Mouse (Mus musculus) midbrain, embryonic 10.5 days (tissue): ENCODE measurements around the gene Ephb4. TPM values are rescaled to one million over a fixed set of nuclear protein-coding genes. Genes with fewer than 3 reads are reported as not detected.

ENCODE experiments used
- DNase-seq: peaks from one replicate; pipeline ENCODE4 v3.0.0-alpha.2; 2017; ENCODE audit warnings: low spot score
- H3K27ac ChIP-seq: fragments of 300-500 bp; sonication (generic); replicated peaks from 2 replicates; pipeline ENCODE4 v1.5.1; 2016; ENCODE audit warnings: mild to moderate bottlenecking
- H3K27me3 ChIP-seq: fragments of 300-500 bp; sonication (generic); 2 replicates; pipeline ENCODE4 v1.6.1; 2016; ENCODE audit warnings: low read depth, mild to moderate bottlenecking; ENCODE audit not compliant: poor library complexity, severe bottlenecking
- H3K36me3 ChIP-seq: fragments of 300-500 bp; sonication (generic); 2 replicates; pipeline ENCODE4 v1.6.1; 2016; ENCODE audit warnings: mild to moderate bottlenecking, moderate library complexity
- H3K4me1 ChIP-seq: fragments of 300-500 bp; sonication (generic); 2 replicates; pipeline ENCODE4 v1.6.1; 2016
- H3K4me3 ChIP-seq: fragments of 300-500 bp; sonication (generic); 2 replicates; pipeline ENCODE4 v1.5.1; 2016; ENCODE audit warnings: mild to moderate bottlenecking, moderate library complexity
- H3K9me3 ChIP-seq: fragments of 300-500 bp; sonication (generic); replicated peaks from 2 replicates; pipeline ENCODE4 v1.6.1; 2016; ENCODE audit warnings: mild to moderate bottlenecking
- WGBS: fragments of 180-500 bp; shearing (Covaris S2); methylation state at CpG from one replicate; pipeline ENCODE4 v1.1.7; 2016; 5-methylcytosine and 5-hydroxymethylcytosine counted together
- polyA plus RNA-seq: library from polyadenylated mRNA; unstranded; fragments of >200 nt; fragmentation: Nextera tagmentation; extraction: Ambion mirVana; gene quantifications from 2 replicates; pipeline ENCODE4 v1.2.1, GENCODE M21; 2016

The Ephb4 gene
- polyA plus RNA-seq, 1 experiment from 2014 or later: 28.9 TPM

DNA sequence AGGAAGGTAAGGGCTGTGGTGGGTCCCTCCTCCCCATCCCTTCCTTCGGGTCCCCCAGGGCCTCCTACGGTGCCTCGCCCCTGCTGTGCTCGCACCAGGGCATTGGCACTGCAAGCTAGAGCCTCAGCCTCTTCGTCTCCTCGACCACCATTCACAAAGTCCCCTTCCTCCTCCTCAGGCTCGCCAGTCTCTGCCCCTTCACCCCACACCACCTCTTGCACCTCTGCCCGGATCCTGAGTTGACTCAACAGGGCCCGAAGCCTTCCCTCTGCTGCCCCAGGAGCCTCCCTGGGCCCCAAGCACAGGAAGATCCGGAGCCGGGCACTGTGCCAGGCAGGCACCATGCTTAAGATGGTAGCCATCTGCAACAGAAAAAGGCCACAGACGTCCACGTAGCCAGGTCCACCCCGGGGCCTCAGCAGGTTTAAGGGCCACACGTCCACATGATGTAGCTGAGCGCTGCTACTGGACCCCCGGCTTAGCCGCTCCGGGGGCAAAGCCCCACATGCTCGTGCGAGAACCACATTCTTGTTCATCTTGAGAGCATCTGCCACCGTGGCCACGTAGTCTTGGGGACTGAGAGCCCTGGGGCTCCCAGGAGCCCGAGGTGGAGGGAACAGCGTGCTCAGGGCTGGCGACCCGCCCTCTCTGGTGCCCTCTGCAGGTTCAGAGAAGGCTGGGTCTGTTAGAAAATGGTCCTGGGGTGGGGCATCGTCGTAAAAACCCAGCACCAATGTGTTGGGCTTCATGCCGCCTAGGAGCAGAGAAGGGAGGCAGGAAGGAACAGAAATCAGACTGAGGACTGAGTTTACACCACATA is 34.6 kb upstream of the Ephb4 start:
- Histone ChIP-seq H3K4me1 (peaks cover 41% of the 10 kb centered on the region), H3K27me3 (no peaks in the 10 kb centered on the region; the same call in 1 of the 2 replicates), H3K4me3 (peak overlapping the region; percentile 76; the same call in 1 of the 2 replicates), H3K27ac (peak overlapping the region; percentile 93), H3K36me3 (peaks cover 49% of the 10 kb centered on the region), H3K9me3 (no peaks in the 10 kb centered on the region)
- WGBS: 37% methylated on average over 30 of the region's 30 CpGs
- DNase-seq: peak; percentile 46

DNA sequence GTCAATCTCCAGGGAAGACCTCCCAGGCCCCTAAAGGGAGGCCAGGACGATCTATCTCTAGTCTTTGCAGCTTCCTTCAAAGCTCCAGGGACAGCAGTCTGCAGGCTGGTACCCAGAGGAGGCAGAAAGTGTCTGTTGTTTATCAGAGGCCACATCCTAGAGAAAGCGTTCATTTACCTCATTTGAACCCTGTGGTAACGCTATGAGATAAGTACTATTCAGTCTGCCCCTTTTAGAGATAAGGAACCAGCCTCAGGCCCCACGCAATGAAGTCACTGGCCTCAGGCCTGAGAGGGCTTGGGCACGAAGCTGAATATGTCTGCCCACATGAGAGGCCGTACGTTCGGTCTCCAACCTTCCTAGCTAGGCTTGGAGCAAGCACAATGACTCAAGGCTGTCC is 32.5 kb upstream of the Ephb4 start:
- Histone ChIP-seq H3K27me3 (no peaks in the 10 kb centered on the region; the same call in 1 of the 2 replicates), H3K4me3 (no peak overlapping the region), H3K36me3 (peaks cover 48% of the 10 kb centered on the region), H3K27ac (no peak overlapping the region), H3K9me3 (no peaks in the 10 kb centered on the region), H3K4me1 (peaks cover 34% of the 10 kb centered on the region)
- DNase-seq: no peak
- 91% methylated on average over 8 of the region's 8 CpGs for WGBS

DNA sequence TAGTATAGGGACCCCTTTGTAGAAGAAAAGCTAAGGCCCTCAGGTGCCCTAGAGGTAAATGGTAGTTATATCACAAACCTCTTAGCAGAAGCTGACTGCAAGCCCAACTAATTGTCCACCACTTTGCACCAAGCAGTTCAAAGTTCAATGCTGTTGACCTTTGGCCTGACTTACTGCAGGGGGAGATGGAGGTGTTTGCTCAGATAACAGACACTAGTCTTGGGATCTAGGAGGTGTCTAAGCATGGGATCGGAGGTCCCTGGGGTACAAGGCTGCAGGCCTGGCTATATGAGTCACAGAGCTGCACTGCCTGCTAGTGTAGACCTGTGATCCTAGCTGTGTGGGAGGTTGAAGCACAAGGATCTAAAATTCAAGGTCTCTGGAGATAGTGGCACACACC is 31.3 kb upstream of the Ephb4 start:
- no peaks in the 10 kb centered on the region for H3K9me3 ChIP-seq
- H3K27ac ChIP-seq: no peak overlapping the region
- H3K4me1 ChIP-seq: peaks cover 22% of the 10 kb centered on the region
- peaks cover 50% of the 10 kb centered on the region for H3K36me3 ChIP-seq
- no peak for DNase-seq
- H3K4me3 ChIP-seq: no peak overlapping the region
- no peaks in the 10 kb centered on the region; the same call in 1 of the 2 replicates for H3K27me3 ChIP-seq
- 94% methylated on average over 1 of the region's 1 CpGs for WGBS

DNA sequence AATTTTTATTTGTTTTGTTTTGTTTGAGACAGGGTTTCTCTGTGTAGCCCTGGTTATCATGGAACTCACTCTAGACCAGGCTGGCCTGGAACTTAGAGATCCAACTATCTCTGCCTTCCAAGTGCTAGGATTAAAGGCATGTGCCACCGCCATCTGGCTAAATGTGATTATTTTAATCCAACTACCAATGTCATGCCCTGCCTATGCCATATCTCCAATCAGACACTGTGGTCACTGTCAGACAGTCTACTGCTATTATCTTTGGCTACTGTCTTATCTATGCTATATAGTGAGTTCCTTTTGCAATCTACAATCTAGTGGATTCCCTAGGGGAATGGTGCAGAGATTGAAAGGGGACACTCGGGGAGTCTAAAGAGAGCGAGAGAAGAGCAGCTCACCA is 28.9 kb upstream of the Ephb4 start:
- H3K27ac ChIP-seq: no peak overlapping the region
- no peaks in the 10 kb centered on the region for H3K27me3 ChIP-seq
- no peaks in the 10 kb centered on the region for H3K4me1 ChIP-seq
- H3K36me3 ChIP-seq: peaks cover 68% of the 10 kb centered on the region
- WGBS: 96% methylated on average over 3 of the region's 3 CpGs
- no peaks in the 10 kb centered on the region for H3K9me3 ChIP-seq
- no peak for DNase-seq
- H3K4me3 ChIP-seq: no peak overlapping the region

DNA sequence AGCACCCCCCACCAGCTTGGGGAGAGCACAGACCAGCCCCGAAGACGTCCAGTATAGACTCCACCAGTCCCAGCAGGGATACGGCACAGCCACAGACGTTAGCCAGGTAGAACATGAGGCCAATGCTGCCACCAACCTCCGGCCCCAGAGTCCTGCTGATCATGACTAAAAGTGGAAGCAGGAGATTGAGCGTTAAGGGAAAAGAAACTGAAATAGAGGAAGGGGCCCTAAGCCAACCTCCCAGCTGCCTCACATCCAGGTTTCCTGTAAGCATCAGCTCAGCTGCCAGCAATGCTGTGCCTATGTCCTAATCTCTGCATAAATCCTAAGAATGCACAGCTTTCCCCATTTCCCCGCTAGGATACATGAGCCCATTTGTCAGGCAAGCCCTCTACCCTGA is 19.0 kb upstream of the Ephb4 start:
- Histone ChIP-seq H3K9me3 (no peaks in the 10 kb centered on the region), H3K27ac (no peak overlapping the region), H3K27me3 (no peaks in the 10 kb centered on the region), H3K4me3 (no peak overlapping the region), H3K36me3 (peaks cover 28% of the 10 kb centered on the region), H3K4me1 (peaks cover 22% of the 10 kb centered on the region)
- WGBS: 82% methylated on average over 7 of the region's 7 CpGs
- no peak for DNase-seq

DNA sequence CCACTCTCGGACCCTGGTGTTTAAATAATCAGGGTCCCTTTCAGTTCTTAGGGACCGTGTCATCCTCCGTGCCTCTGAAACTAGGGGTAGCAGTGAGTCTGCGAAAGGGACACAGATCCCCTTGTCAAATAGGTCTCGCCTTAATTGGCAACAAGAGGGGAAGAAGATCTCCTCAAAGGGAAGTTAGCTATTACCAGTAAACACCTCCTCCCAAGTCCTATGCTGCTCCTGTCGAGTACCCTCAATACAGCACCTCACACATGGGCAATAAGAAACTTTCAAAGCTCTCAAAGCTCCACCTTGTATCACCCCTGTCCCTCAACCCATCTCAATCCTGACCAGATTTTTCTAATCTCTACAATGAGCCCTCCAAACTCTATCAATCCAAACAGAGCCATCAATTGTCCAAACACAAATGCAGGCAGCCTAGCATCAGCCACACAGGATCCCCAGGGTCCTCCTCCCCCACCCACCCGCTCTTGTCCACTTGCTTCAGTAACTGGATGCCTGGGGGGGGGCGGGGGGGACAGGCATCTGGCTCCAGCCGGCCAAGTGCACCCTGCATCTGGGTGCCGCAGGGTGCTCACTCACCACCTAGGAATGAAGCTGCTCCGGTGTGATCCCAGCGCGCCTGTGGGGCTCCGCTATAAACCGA is 16.9 kb upstream of the Ephb4 start:
- Histone ChIP-seq H3K27me3 (no peaks in the 10 kb centered on the region), H3K4me3 (peak overlapping the region; percentile 76), H3K36me3 (peaks cover 11% of the 10 kb centered on the region; the same call in 1 of the 2 replicates), H3K9me3 (no peaks in the 10 kb centered on the region), H3K4me1 (peaks cover 30% of the 10 kb centered on the region), H3K27ac (peak overlapping the region; percentile 87)
- DNase-seq: no peak
- WGBS: 22% methylated on average over 15 of the region's 15 CpGs

DNA sequence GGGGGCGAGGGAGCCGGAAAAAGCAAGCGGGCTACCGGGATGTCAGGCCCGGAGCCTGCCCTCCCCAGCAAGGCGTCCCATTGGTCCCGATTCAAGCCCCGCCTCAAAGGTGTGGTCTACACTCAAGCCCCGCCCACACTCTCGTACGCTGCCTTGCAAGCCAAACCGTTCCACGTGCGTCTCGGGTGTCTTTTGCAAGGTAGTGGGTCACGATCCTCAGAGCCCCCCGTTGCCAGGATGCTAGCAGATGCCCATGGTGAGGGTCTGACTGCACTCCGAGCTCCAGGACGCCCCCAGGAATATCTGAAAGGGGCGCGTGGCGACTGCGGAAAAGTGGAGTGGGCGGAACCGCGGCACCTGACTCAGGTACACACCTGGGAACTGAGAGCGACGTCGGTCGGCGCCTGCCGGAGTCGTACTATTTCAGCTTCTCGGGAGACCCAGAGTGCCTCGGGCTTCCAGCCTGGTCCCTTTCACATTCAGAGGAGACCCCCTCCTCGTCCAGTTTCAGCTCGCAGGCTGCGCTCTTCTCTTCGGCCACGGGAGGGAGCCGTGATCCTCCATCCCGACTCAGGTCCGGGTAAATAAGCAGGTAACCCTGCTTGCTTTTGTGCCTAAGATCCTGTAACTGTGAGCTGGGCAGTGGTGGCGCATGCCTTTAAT is 16.3 kb upstream of the Ephb4 start, which contains the start of gene Slc12a9:
Gene Slc12a9 (minus strand): TSS at position 86 of the 663 bp plus-strand sequence.
- under 1% methylated on average over 44 of the region's 44 CpGs for WGBS
- peak within 1 kb of the TSS; percentile 87 for H3K27ac ChIP-seq
- peak within 1 kb of the TSS; percentile 76 for H3K4me3 ChIP-seq
- 0 out of 2 replicates have a peak, but pooled peaks cover 5% of the 10 kb centered on the region for H3K36me3 ChIP-seq
- DNase-seq: peak; percentile 91
- no peaks in the 10 kb centered on the region for H3K9me3 ChIP-seq
- H3K4me1 ChIP-seq: peaks cover 36% of the 10 kb centered on the region
- no peaks in the 10 kb centered on the region for H3K27me3 ChIP-seq

DNA sequence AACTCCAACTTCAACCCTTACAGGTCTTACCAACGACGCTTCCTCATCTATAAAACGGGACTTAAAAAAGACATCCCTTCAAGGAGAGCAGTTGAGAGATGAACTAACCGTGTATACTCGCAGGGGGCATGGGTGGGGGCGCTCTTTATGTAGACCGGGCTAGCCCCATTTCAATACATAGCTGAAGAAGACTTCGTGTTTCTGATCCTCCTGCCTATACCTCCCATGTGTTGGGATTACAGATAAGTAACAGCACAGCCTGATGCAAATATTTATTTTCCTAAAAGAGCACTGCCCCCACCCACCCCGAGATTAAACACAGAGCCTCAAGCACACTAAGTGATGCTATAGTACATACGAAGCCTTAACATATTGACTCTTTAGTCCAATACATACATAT is 15.6 kb upstream of the Ephb4 start:
- Histone ChIP-seq H3K4me1 (peaks cover 42% of the 10 kb centered on the region), H3K36me3 (0 out of 2 replicates have a peak, but pooled peaks cover 4% of the 10 kb centered on the region), H3K4me3 (peak overlapping the region; percentile 76), H3K27ac (no peak overlapping the region), H3K27me3 (no peaks in the 10 kb centered on the region), H3K9me3 (no peaks in the 10 kb centered on the region)
- DNase-seq: no peak
- 61% methylated on average over 10 of the region's 10 CpGs for WGBS

DNA sequence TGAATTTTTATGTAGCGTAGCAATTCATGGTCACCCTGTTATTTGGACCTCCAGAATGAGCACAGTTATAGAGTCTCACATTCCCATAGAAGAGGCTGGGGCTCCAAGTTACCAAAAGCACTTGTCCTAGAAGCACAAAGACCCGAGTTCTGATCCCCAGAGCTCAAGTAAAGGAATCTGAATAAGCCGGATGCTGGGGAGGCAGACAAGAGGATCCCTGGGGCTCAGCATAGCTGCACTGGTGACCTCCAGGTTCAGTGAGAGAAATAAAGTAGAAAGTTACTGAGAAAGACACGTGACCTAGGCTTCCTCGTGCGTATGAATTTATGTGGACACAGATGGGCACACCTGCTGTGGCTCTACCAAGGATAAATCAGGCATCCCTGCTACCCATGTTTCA is 14.8 kb upstream of the Ephb4 start:
- Histone ChIP-seq H3K36me3 (0 out of 2 replicates have a peak, but pooled peaks cover 4% of the 10 kb centered on the region), H3K9me3 (no peaks in the 10 kb centered on the region), H3K27me3 (no peaks in the 10 kb centered on the region), H3K27ac (no peak overlapping the region), H3K4me3 (no peak overlapping the region), H3K4me1 (peaks cover 50% of the 10 kb centered on the region)
- no peak for DNase-seq
- 78% methylated on average over 6 of the region's 6 CpGs for WGBS

DNA sequence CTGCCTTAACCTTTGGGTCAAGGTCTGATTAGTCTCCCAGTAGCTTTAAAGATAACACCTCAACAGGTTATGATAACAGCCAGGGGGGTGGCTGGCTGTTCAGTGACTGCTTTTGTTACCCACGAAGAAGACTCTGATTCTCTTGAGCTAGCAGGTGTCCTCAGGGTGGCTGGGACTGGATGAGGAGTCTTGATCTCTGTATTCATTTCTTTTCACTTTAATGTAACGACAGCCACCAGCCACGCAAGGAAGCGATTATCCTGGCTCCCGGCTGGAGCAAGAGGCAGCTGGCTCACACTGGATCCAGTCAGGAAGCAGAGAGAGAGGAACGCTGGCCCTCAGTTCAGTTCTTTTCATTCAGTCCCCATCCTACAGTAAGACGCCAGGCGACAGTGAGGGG is 12.7 kb upstream of the Ephb4 start:
- H3K36me3 ChIP-seq: no peaks in the 10 kb centered on the region
- DNase-seq: no peak
- H3K4me1 ChIP-seq: peaks cover 49% of the 10 kb centered on the region
- H3K9me3 ChIP-seq: no peaks in the 10 kb centered on the region
- WGBS: 62% methylated on average over 8 of the region's 8 CpGs
- H3K27me3 ChIP-seq: no peaks in the 10 kb centered on the region
- H3K4me3 ChIP-seq: no peak overlapping the region
- no peak overlapping the region; the same call in 1 of the 2 replicates for H3K27ac ChIP-seq

DNA sequence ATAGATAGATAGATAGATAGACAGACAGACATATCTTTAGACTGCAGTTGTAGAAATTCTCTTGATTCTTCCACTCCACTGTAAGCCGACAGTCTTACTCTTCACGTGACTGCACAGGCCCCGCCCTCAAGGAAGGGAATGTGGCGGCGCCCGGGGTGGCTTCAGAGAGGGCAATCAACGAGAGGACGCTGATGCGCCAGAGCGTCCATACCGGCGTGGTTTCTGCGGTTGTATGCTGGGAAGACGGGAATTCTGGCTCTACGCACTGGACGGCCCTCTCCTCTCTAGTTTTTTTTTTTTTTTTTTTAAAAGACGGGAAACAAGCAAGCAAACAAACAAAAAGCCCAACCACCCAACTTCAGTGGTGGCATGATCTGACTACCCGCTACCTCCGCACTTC is 11.7 kb upstream of the Ephb4 start:
- Histone ChIP-seq H3K9me3 (no peaks in the 10 kb centered on the region), H3K27me3 (no peaks in the 10 kb centered on the region), H3K36me3 (no peaks in the 10 kb centered on the region), H3K4me1 (peaks cover 38% of the 10 kb centered on the region), H3K4me3 (peak overlapping the region; percentile 57), H3K27ac (peak overlapping the region; percentile 90)
- WGBS: under 1% methylated on average over 19 of the region's 19 CpGs
- DNase-seq: peak; percentile 86

DNA sequence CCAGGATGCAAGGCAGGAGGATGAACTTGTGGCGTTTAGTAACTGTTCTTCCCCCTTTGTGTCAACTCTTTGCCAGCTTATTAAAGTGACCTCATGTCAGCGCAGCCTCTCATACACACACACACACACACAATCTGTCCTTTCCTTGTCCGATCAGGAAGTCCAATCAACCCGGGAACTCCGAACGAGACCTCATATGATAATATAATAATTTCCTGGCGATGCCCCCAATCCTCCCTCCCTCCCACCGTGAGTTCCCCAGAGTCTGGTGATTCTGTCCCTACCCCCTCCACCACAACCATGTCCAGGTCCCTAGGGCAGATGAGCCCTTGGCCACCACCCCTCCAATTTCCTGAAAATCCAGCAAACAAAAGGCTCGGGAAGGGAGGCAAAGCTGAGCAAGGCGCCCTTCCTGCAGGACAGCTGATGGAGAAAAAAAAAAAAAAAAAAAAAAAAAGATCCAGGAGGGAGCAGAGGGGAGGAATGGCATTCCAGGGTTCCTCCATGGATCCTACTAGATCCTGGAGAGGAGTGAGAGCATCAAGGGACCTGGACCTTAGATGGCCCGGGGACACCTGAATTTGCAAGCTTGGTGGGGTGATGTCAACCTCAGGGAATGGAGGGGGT is 11.1 kb upstream of the Ephb4 start:
- WGBS: 1% methylated on average over 11 of the region's 11 CpGs
- DNase-seq: peak; percentile 42

More for the DNA sequence above, 11.1 kb upstream of the Ephb4 start:
- H3K27ac ChIP-seq: peak overlapping the region; percentile 90
- no peaks in the 10 kb centered on the region for H3K9me3 ChIP-seq
- H3K36me3 ChIP-seq: no peaks in the 10 kb centered on the region
- peak overlapping the region; percentile 57 for H3K4me3 ChIP-seq
- peaks cover 33% of the 10 kb centered on the region for H3K4me1 ChIP-seq
- H3K27me3 ChIP-seq: no peaks in the 10 kb centered on the region
